Mouse (Mus musculus) brain, embryonic 14.5 days (tissue): ENCODE measurements around the gene Gdpd4.
A peak's percentile ranks its signal among the peaks of the same experiment; 100 is the strongest.

Source experiments
- CTCF ChIP-seq: fragments of 200-500 bp; IDR thresholded peaks from 2 replicates; pipeline ENCODE4 v1.5.1; 2012; ENCODE audit warnings: inconsistent platforms, mild to moderate bottlenecking, moderate library complexity, borderline replicate concordance; ENCODE audit not compliant: insufficient read depth, insufficient read length; ENCODE audit errors: extremely low read depth
- POLR2A ChIP-seq: fragments of 200-500 bp; IDR thresholded peaks from 2 replicates; pipeline ENCODE4 v1.6.1; 2012; ENCODE audit warnings: mild to moderate bottlenecking, inconsistent platforms, borderline replicate concordance; ENCODE audit not compliant: poor library complexity, insufficient read depth, insufficient read length, severe bottlenecking; ENCODE audit errors: extremely low read depth

DNA sequence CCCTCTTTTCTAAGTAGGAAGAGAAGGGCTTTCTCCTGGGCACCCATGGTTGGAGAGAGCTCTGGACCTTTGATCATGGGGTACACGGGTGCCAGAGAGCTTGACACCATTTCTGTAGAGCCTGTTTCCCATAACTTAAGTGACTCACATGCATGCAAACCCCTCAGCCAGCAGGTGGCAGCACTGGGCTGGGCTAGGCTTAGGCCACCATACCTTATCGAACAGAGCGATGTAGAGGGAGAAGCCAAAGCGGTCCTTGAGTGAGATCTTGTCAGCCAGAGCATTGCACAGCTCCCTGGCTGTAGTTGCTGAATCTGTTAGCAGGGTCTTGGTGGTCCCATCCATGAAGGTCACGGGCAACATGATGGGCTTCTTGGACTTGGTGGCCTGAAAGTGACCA lies 151.9 kb downstream of the Gdpd4 start:
- no peak for TF ChIP-seq POLR2A
- peak; percentile 97 for TF ChIP-seq CTCF
